Mouse (Mus musculus) left cerebral cortex, postnatal 25 days (tissue): Measurements from ENCODE around the gene Cops7a. TPM values are rescaled to one million over a fixed set of nuclear protein-coding genes. Genes with fewer than 3 reads are reported as not detected.

Source experiments
- DNase-seq, 2 experiments: peaks; one replicate each; pipeline ENCODE4 v3.0.0; 2022; ENCODE audit warnings: low spot score in 2 of 2, mixed read lengths in 1 of 2
- intact Hi-C: fragments of 180-260 bp; cut with DNase I; formaldehyde crosslinking; loops from one replicate; pipeline ENCODE4 v1.15.1; 2025
- total RNA-seq, 2 experiments: library from RNA; stranded (reverse); gene quantifications; 2 replicates each; pipeline ENCODE4 v1.2.3; 2021

Cops7a gene
- 100 to 1,000 TPM; 149 to 163 TPM for total RNA-seq

GRCm38 (mm10) chr6:124965088-124965719 is at the start of gene Cops7a:
Gene Cops7a, minus strand, starts transcription at chr6:124965538.
- intact Hi-C loops, result no loop called here

GRCm38 (mm10) chr6:125009181-125010073 is 44.1 kb upstream of the Cops7a start:
- intact Hi-C loops, result loop anchor here (1.0 to 10.0 kb wide), 5 partner anchors 30 to 297 kb away; partner anchors contain the start of genes Emg1, Ing4, Mlf2 and Phb2
- DNase-seq, result peak; percentile 73 to 75

More at GRCm38 (mm10) chr6:124965088-124965719, at the start of gene Cops7a:
- peak; percentile 97 for DNase-seq

GRCm38 (mm10) chr6:125009129-125009180 is 43.6 kb upstream of the Cops7a start, which contains the start of gene Zfp384:
Gene Zfp384, plus strand, starts transcription at chr6:125009145.
- intact Hi-C loops, result loop anchor here (1.0 to 10.0 kb wide), 5 partner anchors 30 to 297 kb away; partner anchors contain the start of genes Emg1, Ing4, Mlf2 and Phb2
- DNase-seq, result no peak

GRCm38 (mm10) chr6:125008586-125009128 is 43.3 kb upstream of the Cops7a start:
- peak; percentile 99 to 100 for DNase-seq
- intact Hi-C loops, result loop anchor here (1.0 to 10.0 kb wide), 5 partner anchors 31 to 296 kb away; partner anchors contain the start of genes Emg1, Ing4, Mlf2 and Phb2

- no peak for DNase-seq
- intact Hi-C loops, result loop anchor here (5.0 to 10.0 kb wide), 4 partner anchors 76 to 296 kb away; partner anchors contain the start of genes Emg1, Mlf2 and Phb2
Measured at GRCm38 (mm10) chr6:125008060-125008459, 42.7 kb upstream of the Cops7a start.

GRCm38 (mm10) chr6:125005086-125005485 is 39.7 kb upstream of the Cops7a start:
- intact Hi-C loops, result loop anchor here (5.0 to 10.0 kb wide), 4 partner anchors 73 to 293 kb away; partner anchors contain the start of genes Emg1, Mlf2 and Phb2
- peak in 1 of 2 experiments; percentile 70 for DNase-seq

GRCm38 (mm10) chr6:125003706-125004105 is 38.4 kb upstream of the Cops7a start:
- DNase-seq, result peak in 1 of 2 experiments; percentile 31
- intact Hi-C loops, result loop anchor here (10.0 kb wide), 1 partner anchor 81 kb away; no protein-coding TSS in a partner anchor

GRCm38 (mm10) chr6:124999546-124999945 is 34.2 kb upstream of the Cops7a start:
- no peak for DNase-seq
- intact Hi-C loops, result no loop called here

GRCm38 (mm10) chr6:124999091-124999490 is 33.8 kb upstream of the Cops7a start:
- intact Hi-C loops, result no loop called here
- DNase-seq, result no peak

- intact Hi-C loops, result no loop called here
- DNase-seq, result peak; percentile 55 to 87
Measured at GRCm38 (mm10) chr6:124998066-124998465, 32.7 kb upstream of the Cops7a start.

GRCm38 (mm10) chr6:124996551-124997501 is 31.5 kb upstream of the Cops7a start, which contains the start of gene Pianp:
Gene Pianp, plus strand, starts transcription at chr6:124996694.
- peak; percentile 80 to 90 for DNase-seq
- intact Hi-C loops, result loop anchor here (2.0 kb wide), 2 partner anchors 60 to 140 kb away; partner anchors contain the start of gene P3h3

- DNase-seq, result no peak
- intact Hi-C loops, result loop anchor here (2.0 kb wide), 2 partner anchors 59 to 139 kb away; partner anchors contain the start of gene P3h3
Measured at GRCm38 (mm10) chr6:124995831-124996403, 30.6 kb upstream of the Cops7a start.

GRCm38 (mm10) chr6:124995246-124995645 is 29.9 kb upstream of the Cops7a start:
- DNase-seq, result no peak

GRCm38 (mm10) chr6:124993876-124994275 is 28.5 kb upstream of the Cops7a start:
- intact Hi-C loops, result no loop called here
- DNase-seq, result no peak

More at GRCm38 (mm10) chr6:124995246-124995645, 29.9 kb upstream of the Cops7a start:
- intact Hi-C loops, result no loop called here

- DNase-seq, result peak in 1 of 2 experiments; percentile 43
- intact Hi-C loops, result no loop called here
Measured at GRCm38 (mm10) chr6:124993365-124993764, 28.0 kb upstream of the Cops7a start.

- intact Hi-C loops, result no loop called here
- DNase-seq, result no peak
Measured at GRCm38 (mm10) chr6:124992241-124992640, 26.9 kb upstream of the Cops7a start.

- intact Hi-C loops, result no loop called here
Measured at GRCm38 (mm10) chr6:124967766-124968165, 2.4 kb upstream of the Cops7a start.

GRCm38 (mm10) chr6:124966466-124967118 is 1.3 kb upstream of the Cops7a start:
- intact Hi-C loops, result no loop called here
- DNase-seq, result no peak

More at GRCm38 (mm10) chr6:124967766-124968165, 2.4 kb upstream of the Cops7a start:
- DNase-seq, result peak in 1 of 2 experiments; percentile 25
